20 mouse cellular contexts compared by ENCODE assay signal in genomic region chr1:33754089-33754488, GRCm38 (mm10). TPM values are rescaled to one million over a fixed set of nuclear protein-coding genes. Genes with fewer than 3 reads are reported as not detected.
DNase-seq lines count a peak whose midpoint lies in the region; ATAC-seq and TF ChIP-seq lines count a peak whose summit lies in the region.
"Had no signal": no experiment of that assay in that cellular context is flagged by ENCODE, and none has a peak within 500 bp of the region (broad histone marks: within the 10 kb centered on the region; RNA-seq: fewer than 3 reads in every experiment).

No protein-coding gene starts in this region.

- no peak for TF ChIP-seq EP300 in liver, postnatal 0 days (IDR thresholded peaks at IDR 0.05; ENCODE audit: low read depth)

- TF ChIP-seq CTCF in liver, adult 2 months (IDR thresholded peaks at IDR 0.05; ENCODE audit: low read depth, low read length), result no peak
- no peak for TF ChIP-seq CTCF in liver, postnatal 0 days (IDR thresholded peaks at IDR 0.05; ENCODE audit: low read depth)
- TF ChIP-seq CTCF in kidney, postnatal 0 days (IDR thresholded peaks at IDR 0.05; ENCODE audit: low read depth), result no peak

- TF ChIP-seq POLR2A in liver, adult 2 months (IDR thresholded peaks at IDR 0.05; ENCODE audit: extremely low read depth, insufficient read depth, low read length), result no peak

- no peak for ATAC-seq in liver, postnatal 0 days
- peak; percentile 23; the same call in 1 of the 2 replicates for ATAC-seq in kidney, postnatal 0 days (replicated peaks; ENCODE audit: low FRiP score, low read depth)
- no peak for ATAC-seq in liver, embryonic 16.5 days (ENCODE audit: low read depth)
- no peak for ATAC-seq in CD4-positive, CD25-positive, alpha-beta regulatory T cell, adult 4 months
- ATAC-seq: intestine, embryonic 15.5 days had no signal

- no peak overlapping the region for H3K27ac ChIP-seq in liver, adult 2 months (replicated peaks; ENCODE audit: insufficient read depth, low read depth, low read length)
- H3K27ac ChIP-seq in liver, postnatal 0 days (ENCODE audit: low read depth), result no peak overlapping the region
- peak overlapping the region; percentile 80 for H3K27ac ChIP-seq in kidney, postnatal 0 days
- peak overlapping the region; percentile 85; the same call in 1 of the 2 replicates for H3K27ac ChIP-seq in liver, embryonic 16.5 days (ENCODE audit: low read length)
- H3K27ac ChIP-seq: embryonic facial prominence, embryonic 10.5 days; hindbrain, embryonic 15.5 days; intestine, embryonic 15.5 days; left cerebral cortex, adult 2 months; midbrain, embryonic 10.5 days had no signal

- H3K4me3 ChIP-seq in liver, adult 2 months (ENCODE audit: insufficient read depth, low read depth, low read length), result no peak overlapping the region
- no peak overlapping the region for H3K4me3 ChIP-seq in liver, postnatal 0 days (ENCODE audit: low read depth, low read length)
- H3K4me3 ChIP-seq in kidney, postnatal 0 days (replicated peaks; ENCODE audit: low read depth, low read length), result no peak overlapping the region
- H3K4me3 ChIP-seq in liver, embryonic 16.5 days (ENCODE audit: low read depth, low read length), result no peak overlapping the region
- H3K4me3 ChIP-seq: embryonic facial prominence, embryonic 10.5 days; hindbrain, embryonic 15.5 days; intestine, embryonic 15.5 days; left cerebral cortex, adult 2 months; midbrain, embryonic 10.5 days had no signal

- no peaks in the 10 kb centered on the region for H3K27me3 ChIP-seq in liver, adult 2 months (ENCODE audit: control insufficient read depth, insufficient read depth, low read length)
- H3K27me3 ChIP-seq in liver, postnatal 0 days (ENCODE audit: insufficient read depth, low read length), result no peaks in the 10 kb centered on the region
- H3K27me3 ChIP-seq in kidney, postnatal 0 days (ENCODE audit: insufficient read depth, low read length), result no peaks in the 10 kb centered on the region
- no peaks in the 10 kb centered on the region for H3K27me3 ChIP-seq in liver, embryonic 16.5 days (ENCODE audit: control insufficient read depth, insufficient read depth, low read depth, low read length)
- H3K27me3 ChIP-seq: hindbrain, embryonic 15.5 days; intestine, embryonic 15.5 days had no signal

- no peaks in the 10 kb centered on the region for H3K79me2 ChIP-seq in liver, adult 2 months (ENCODE audit: control insufficient read depth, insufficient read depth, low read length)

- peak; percentile 76 for DNase-seq in liver, adult 2 months (ENCODE audit: extremely low read depth, low read depth, low spot score)
- no peak for DNase-seq in liver, postnatal 0 days
- DNase-seq in kidney, adult 18-20 months, result peak; percentile 44
- no peak for DNase-seq in kidney, postnatal 0 days (ENCODE audit: low spot score)
- no peak for DNase-seq in adrenal gland, postnatal 14 days
- no peak for DNase-seq in heart, postnatal 4 days
- DNase-seq: cerebellum, adult 8-10 months; heart, adult 18-20 months; heart, postnatal 36 days; left cerebral cortex, postnatal 4 days; lung, adult 2 months; lung, postnatal 4 days; thymus, postnatal 4 days had no signal

- no peak overlapping the region for H3K4me2 ChIP-seq in liver, postnatal 0 days (ENCODE audit: low read depth, low read length)
- peak overlapping the region; percentile 35 for H3K4me2 ChIP-seq in kidney, postnatal 0 days (ENCODE audit: low read length)
- H3K4me2 ChIP-seq in liver, embryonic 16.5 days (ENCODE audit: low read depth, low read length), result peak overlapping the region; percentile 96; the same call in 1 of the 2 replicates
- H3K4me2 ChIP-seq: hindbrain, embryonic 15.5 days; intestine, embryonic 15.5 days had no signal

- H3K9ac ChIP-seq in liver, adult 2 months (ENCODE audit: low read depth, low read length), result no peak overlapping the region
- H3K9ac ChIP-seq in liver, postnatal 0 days (replicated peaks), result no peak overlapping the region
- H3K9ac ChIP-seq in kidney, postnatal 0 days (ENCODE audit: low read depth, low read length), result no peak overlapping the region
- no peak overlapping the region; the same call in 1 of the 2 replicates for H3K9ac ChIP-seq in liver, embryonic 16.5 days (ENCODE audit: low read depth, low read length)
- H3K9ac ChIP-seq: hindbrain, embryonic 15.5 days; intestine, embryonic 15.5 days had no signal

- 68% methylated on average over 17 of the region's 17 CpGs for WGBS in liver, adult 2 months
- 86% methylated on average over 17 of the region's 17 CpGs for WGBS in liver, postnatal 0 days (ENCODE audit: insufficient replicate concordance)
- WGBS in kidney, postnatal 0 days, result 57% methylated on average over 17 of the region's 17 CpGs
- WGBS in liver, embryonic 16.5 days (ENCODE audit: insufficient replicate concordance), result 89% methylated on average over 17 of the region's 17 CpGs

- H3K36me3 ChIP-seq in liver, adult 2 months (ENCODE audit: control insufficient read depth, insufficient read depth, low read length), result no peaks in the 10 kb centered on the region
- H3K36me3 ChIP-seq in liver, postnatal 0 days (replicated peaks; ENCODE audit: insufficient read depth, low read length), result 0 out of 2 replicates have a peak, but pooled peaks cover 2% of the 10 kb centered on the region
- no peaks in the 10 kb centered on the region for H3K36me3 ChIP-seq in kidney, postnatal 0 days (ENCODE audit: insufficient read depth, low read length)
- peaks cover 2% of the 10 kb centered on the region; the same call in 1 of the 2 replicates for H3K36me3 ChIP-seq in liver, embryonic 16.5 days (ENCODE audit: control insufficient read depth, insufficient read depth)
- H3K36me3 ChIP-seq: hindbrain, embryonic 15.5 days; intestine, embryonic 15.5 days had no signal

- no peaks in the 10 kb centered on the region for H3K9me3 ChIP-seq in liver, postnatal 0 days (ENCODE audit: low read length)
- no peaks in the 10 kb centered on the region for H3K9me3 ChIP-seq in kidney, postnatal 0 days (replicated peaks; ENCODE audit: low read length)
- no peaks in the 10 kb centered on the region for H3K9me3 ChIP-seq in liver, embryonic 16.5 days (replicated peaks; ENCODE audit: control insufficient read depth, low read length)
- H3K9me3 ChIP-seq: embryonic facial prominence, embryonic 10.5 days; hindbrain, embryonic 15.5 days; intestine, embryonic 15.5 days; midbrain, embryonic 10.5 days had no signal

- no peaks in the 10 kb centered on the region; the same call in 1 of the 2 replicates for H3K4me1 ChIP-seq in liver, adult 2 months (ENCODE audit: control insufficient read depth, insufficient read depth, low read length)
- peaks cover 32% of the 10 kb centered on the region for H3K4me1 ChIP-seq in liver, postnatal 0 days (ENCODE audit: insufficient read depth)
- H3K4me1 ChIP-seq in kidney, postnatal 0 days (replicated peaks; ENCODE audit: insufficient read depth, low read length), result peaks cover 4% of the 10 kb centered on the region; the same call in 1 of the 2 replicates
- H3K4me1 ChIP-seq in liver, embryonic 16.5 days (ENCODE audit: control insufficient read depth, low read depth, low read length), result peaks cover 39% of the 10 kb centered on the region

RNA-seq across cellular contexts. Expression of gene Bag2, which starts 3.5 kb away (rescaled TPM):
- total RNA-seq in liver, adult 2 months (2014; rRNA removed), result 2.1 and 3.6 TPM in 2 replicates
- 4.1 and 5.9 TPM in 2 replicates for polyA plus RNA-seq in liver, adult 2 months (2012; rRNA removed)
- 12.8 and 16.0 TPM in 2 replicates for polyA plus RNA-seq in liver, postnatal 0 days (2015; fragmentation: Nextera tagmentation; extraction: Ambion mirVana)
- 76.9 and 81.0 TPM in 2 replicates for polyA plus RNA-seq in kidney, postnatal 0 days (2015; fragmentation: Nextera tagmentation; extraction: Ambion mirVana)
- polyA plus RNA-seq in liver, embryonic 16.5 days (2015; fragmentation: Nextera tagmentation; extraction: Ambion mirVana), result 43.6 and 43.8 TPM in 2 replicates
- polyA plus RNA-seq in CD4-positive, CD25-positive, alpha-beta regulatory T cell, adult 4 months (2017; shearing (Covaris generic)), result 1 to 10 TPM in 1 of 2 experiments, under 1 TPM in 1; 0.91 to 2.3 TPM
- total RNA-seq in adrenal gland, postnatal 14 days (2021), result 17.8 and 18.7 TPM in 2 replicates
- 10 to 100 TPM; 62.7 to 67.7 TPM for total RNA-seq in heart, postnatal 4 days (2021)

RNA-seq across cellular contexts. Expression of gene Rab23, which starts 34.4 kb away (rescaled TPM):
- total RNA-seq in liver, adult 2 months (2014; rRNA removed), result 11.4 and 13.6 TPM in 2 replicates
- polyA plus RNA-seq in liver, adult 2 months (2012; rRNA removed), result 4.5 and 5.4 TPM in 2 replicates
- polyA plus RNA-seq in liver, postnatal 0 days (2015; fragmentation: Nextera tagmentation; extraction: Ambion mirVana), result 2.3 and 2.8 TPM in 2 replicates
- polyA plus RNA-seq in kidney, postnatal 0 days (2015; fragmentation: Nextera tagmentation; extraction: Ambion mirVana), result 17.9 and 18.4 TPM in 2 replicates
- polyA plus RNA-seq in liver, embryonic 16.5 days (2015; fragmentation: Nextera tagmentation; extraction: Ambion mirVana), result 4.3 TPM in 2 replicates
- 1 to 10 TPM; 8.0 to 9.7 TPM for polyA plus RNA-seq in CD4-positive, CD25-positive, alpha-beta regulatory T cell, adult 4 months (2017; shearing (Covaris generic))
- total RNA-seq in adrenal gland, postnatal 14 days (2021), result 12.0 and 15.2 TPM in 2 replicates
- 10 to 100 TPM; 19.0 to 19.6 TPM for total RNA-seq in heart, postnatal 4 days (2021)

Comparison
In these comparisons a context has a peak if more than half of its experiments do, and no peak if none do; other contexts are left out.
1. DNase-seq: peak in liver, adult 2 months (single experiment) and kidney, adult 18-20 months (single experiment); none in liver, postnatal 0 days (single experiment), kidney, postnatal 0 days (single experiment), adrenal gland, postnatal 14 days (single experiment) and heart, postnatal 4 days (single experiment).
2. H3K27ac ChIP-seq: peak in kidney, postnatal 0 days (single experiment) and liver, embryonic 16.5 days (single experiment); none in liver, adult 2 months (single experiment) and liver, postnatal 0 days (single experiment).